Mouse (Mus musculus): ENCODE measurements around the gene Tsen34. TPM values are rescaled to one million over a fixed set of nuclear protein-coding genes. Genes with fewer than 3 reads are reported as not detected.

Gene Tsen34
- polyA plus RNA-seq, 1 experiment, result 60.6 TPM

DNA sequence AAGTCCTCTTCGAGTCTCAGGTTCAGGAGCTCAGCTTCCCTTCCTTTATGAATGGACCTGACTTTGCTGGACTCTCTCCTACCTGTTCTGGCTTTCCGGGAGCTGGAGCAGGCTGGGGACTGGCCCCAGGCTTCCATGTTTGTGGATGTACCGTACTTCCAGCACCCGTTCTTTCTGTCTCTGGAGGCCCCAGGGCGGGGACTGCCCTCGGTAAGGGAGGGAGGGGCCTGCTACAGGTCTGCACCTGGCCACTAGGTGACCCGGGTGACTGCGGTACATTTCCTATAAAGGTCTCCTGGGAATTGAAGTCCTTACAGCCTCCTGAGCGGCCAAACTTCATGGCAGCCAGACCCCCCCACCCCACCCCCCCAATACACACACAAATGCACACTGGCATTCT, 15.3 kb upstream of the Tsen34 start, which contains the start of gene Tmc4:
Gene Tmc4, minus strand, starts transcription at position 212 of the 400 bp plus-strand sequence.
- H3K9me3 ChIP-seq (replicated peaks; ENCODE audit: control insufficient read depth, insufficient read depth, low read length, poor library complexity, severe bottlenecking), result no peaks in the 10 kb centered on the region
- H3K4me3 ChIP-seq (ENCODE audit: low read depth, low read length), result peak within 1 kb of the TSS; percentile 16; the same call in 1 of the 2 replicates
- H3K9ac ChIP-seq (ENCODE audit: low read depth, poor library complexity, severe bottlenecking), result no peak within 1 kb of the TSS
- no peak within 1 kb of the TSS for H3K27ac ChIP-seq (ENCODE audit: insufficient read depth, low read length)
- H3K36me3 ChIP-seq (ENCODE audit: control insufficient read depth, insufficient read depth, low read length, poor library complexity, severe bottlenecking), result 0 out of 2 replicates have a peak, but pooled peaks cover under 1% of the 10 kb centered on the region
- no peaks in the 10 kb centered on the region for H3K27me3 ChIP-seq (ENCODE audit: control insufficient read depth, insufficient read depth, low read length, poor library complexity, severe bottlenecking)
- TF ChIP-seq CTCF (IDR thresholded peaks at IDR 0.05; ENCODE audit: low read depth, low read length) (no peak), EP300 (IDR thresholded peaks at IDR 0.05; ENCODE audit: insufficient read depth, low read depth, low read length) (no peak), POLR2A (IDR thresholded peaks at IDR 0.05; ENCODE audit: insufficient read depth, low read length) (no peak)
- H3K4me1 ChIP-seq (ENCODE audit: control insufficient read depth, insufficient read depth, low read length), result no peaks in the 10 kb centered on the region

GRCm38 (mm10) chr7:3683908-3684550, 8.6 kb upstream of the Tsen34 start:
- no peaks in the 10 kb centered on the region for H3K9me3 ChIP-seq (replicated peaks; ENCODE audit: control insufficient read depth, insufficient read depth, low read length, poor library complexity, severe bottlenecking)
- no peak overlapping the region for H3K27ac ChIP-seq (ENCODE audit: insufficient read depth, low read length)
- H3K27me3 ChIP-seq (ENCODE audit: control insufficient read depth, insufficient read depth, low read length, poor library complexity, severe bottlenecking), result no peaks in the 10 kb centered on the region
- H3K9ac ChIP-seq (ENCODE audit: low read depth, poor library complexity, severe bottlenecking), result no peak overlapping the region
- H3K4me3 ChIP-seq (ENCODE audit: low read depth, low read length), result no peak overlapping the region
- no peak for TF ChIP-seq CTCF (IDR thresholded peaks at IDR 0.05; ENCODE audit: low read depth, low read length)
- H3K36me3 ChIP-seq (ENCODE audit: control insufficient read depth, insufficient read depth, low read length, poor library complexity, severe bottlenecking), result peaks cover 2% of the 10 kb centered on the region; the same call in 1 of the 2 replicates
- peaks cover 2% of the 10 kb centered on the region for H3K4me1 ChIP-seq (ENCODE audit: control insufficient read depth, insufficient read depth, low read length)

GRCm38 (mm10) chr7:3684698-3685097, 8.0 kb upstream of the Tsen34 start:
- H3K4me1 ChIP-seq (ENCODE audit: control insufficient read depth, insufficient read depth, low read length), result peaks cover 2% of the 10 kb centered on the region
- TF ChIP-seq CTCF (IDR thresholded peaks at IDR 0.05; ENCODE audit: low read depth, low read length) (no peak), EP300 (IDR thresholded peaks at IDR 0.05; ENCODE audit: insufficient read depth, low read depth, low read length) (no peak), POLR2A (IDR thresholded peaks at IDR 0.05; ENCODE audit: insufficient read depth, low read length) (no peak)
- no peaks in the 10 kb centered on the region for H3K9me3 ChIP-seq (replicated peaks; ENCODE audit: control insufficient read depth, insufficient read depth, low read length, poor library complexity, severe bottlenecking)
- H3K27ac ChIP-seq (ENCODE audit: insufficient read depth, low read length), result no peak overlapping the region
- H3K9ac ChIP-seq (ENCODE audit: low read depth, poor library complexity, severe bottlenecking), result no peak overlapping the region
- peaks cover 2% of the 10 kb centered on the region; the same call in 1 of the 2 replicates for H3K36me3 ChIP-seq (ENCODE audit: control insufficient read depth, insufficient read depth, low read length, poor library complexity, severe bottlenecking)
- no peaks in the 10 kb centered on the region for H3K27me3 ChIP-seq (ENCODE audit: control insufficient read depth, insufficient read depth, low read length, poor library complexity, severe bottlenecking)
- no peak overlapping the region for H3K4me3 ChIP-seq (ENCODE audit: low read depth, low read length)

DNA sequence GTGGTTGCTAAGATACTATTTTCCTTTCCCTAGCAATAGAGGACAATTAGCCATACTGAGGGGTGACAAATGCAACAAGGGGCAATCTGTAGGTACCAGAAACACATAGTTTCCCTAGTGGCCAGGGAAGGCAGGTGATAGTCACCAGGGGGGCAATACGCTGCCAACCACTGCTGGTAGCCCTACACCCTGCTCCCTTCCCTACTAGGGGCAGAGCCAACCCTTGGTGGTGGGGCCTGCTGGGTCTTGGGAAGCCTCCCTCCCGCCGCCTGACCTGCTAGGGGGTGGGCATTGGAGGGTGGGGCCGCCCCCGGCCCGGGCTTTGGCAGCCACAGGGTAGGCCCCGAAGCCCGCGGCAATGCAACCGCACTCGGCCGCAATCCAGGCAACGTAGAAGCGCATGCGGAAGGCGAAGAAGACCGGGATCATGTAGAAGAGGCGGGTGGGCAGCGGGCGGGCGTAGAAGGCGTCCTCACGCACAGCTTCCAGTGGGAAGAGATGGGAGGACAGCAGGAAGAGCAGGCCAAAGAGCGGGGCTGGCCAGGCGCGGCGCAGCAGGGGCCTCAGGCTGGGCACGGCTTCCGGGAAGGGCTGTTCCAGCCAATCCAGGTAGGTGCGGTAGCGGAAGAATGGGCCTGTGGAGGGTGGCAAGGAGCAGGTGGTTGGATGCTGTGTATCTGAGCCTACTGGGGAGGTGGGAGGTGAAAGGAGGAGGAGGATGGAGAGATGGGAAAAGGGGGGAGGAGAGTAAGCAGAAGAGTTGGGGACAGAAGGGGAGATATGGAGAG, 7.1 kb upstream of the Tsen34 start:
- peak overlapping the region; percentile 70 for H3K9ac ChIP-seq (ENCODE audit: low read depth, poor library complexity, severe bottlenecking)
- H3K4me3 ChIP-seq (ENCODE audit: low read depth, low read length), result peak overlapping the region; percentile 74
- H3K27ac ChIP-seq (ENCODE audit: insufficient read depth, low read length), result no peak overlapping the region
- TF ChIP-seq CTCF (IDR thresholded peaks at IDR 0.05; ENCODE audit: low read depth, low read length) (no peak), POLR2A (IDR thresholded peaks at IDR 0.05; ENCODE audit: insufficient read depth, low read length) (no peak), EP300 (IDR thresholded peaks at IDR 0.05; ENCODE audit: insufficient read depth, low read depth, low read length) (no peak)
- H3K27me3 ChIP-seq (ENCODE audit: control insufficient read depth, insufficient read depth, low read length, poor library complexity, severe bottlenecking), result no peaks in the 10 kb centered on the region
- H3K36me3 ChIP-seq (ENCODE audit: control insufficient read depth, insufficient read depth, low read length, poor library complexity, severe bottlenecking), result peaks cover 2% of the 10 kb centered on the region; the same call in 1 of the 2 replicates
- peaks cover 2% of the 10 kb centered on the region for H3K4me1 ChIP-seq (ENCODE audit: control insufficient read depth, insufficient read depth, low read length)
- no peaks in the 10 kb centered on the region for H3K9me3 ChIP-seq (replicated peaks; ENCODE audit: control insufficient read depth, insufficient read depth, low read length, poor library complexity, severe bottlenecking)

- Histone ChIP-seq H3K4me1 (ENCODE audit: control insufficient read depth, insufficient read depth, low read length) (no peaks in the 10 kb centered on the region), H3K27ac (ENCODE audit: insufficient read depth, low read length) (no peak overlapping the region), H3K27me3 (ENCODE audit: control insufficient read depth, insufficient read depth, low read length, poor library complexity, severe bottlenecking) (no peaks in the 10 kb centered on the region), H3K9ac (ENCODE audit: low read depth, poor library complexity, severe bottlenecking) (peak overlapping the region; percentile 55), H3K9me3 (replicated peaks; ENCODE audit: control insufficient read depth, insufficient read depth, low read length, poor library complexity, severe bottlenecking) (no peaks in the 10 kb centered on the region), H3K4me3 (ENCODE audit: low read depth, low read length) (peak overlapping the region; percentile 76), H3K36me3 (ENCODE audit: control insufficient read depth, insufficient read depth, low read length, poor library complexity, severe bottlenecking) (peaks cover 4% of the 10 kb centered on the region)
- TF ChIP-seq POLR2A (IDR thresholded peaks at IDR 0.05; ENCODE audit: insufficient read depth, low read length) (no peak), EP300 (IDR thresholded peaks at IDR 0.05; ENCODE audit: insufficient read depth, low read depth, low read length) (no peak), CTCF (IDR thresholded peaks at IDR 0.05; ENCODE audit: low read depth, low read length) (no peak)
Measured at GRCm38 (mm10) chr7:3691919-3692318, 744 bp upstream of the Tsen34 start.
